Mouse (Mus musculus) heart, embryonic 10.5 days (tissue): ENCODE data around the gene Ston2. TPM values are rescaled to one million over a fixed set of nuclear protein-coding genes. Genes with fewer than 3 reads are reported as not detected.

Source experiments
- DNase-seq: peaks from one replicate; pipeline ENCODE4 v3.0.0-alpha.2; 2017; ENCODE audit warnings: low spot score
- H3K27ac ChIP-seq: fragments of 300-500 bp; sonication (generic); 2 replicates; pipeline ENCODE4 v1.5.1; 2016; ENCODE audit warnings: mild to moderate bottlenecking
- H3K27me3 ChIP-seq: fragments of 300-500 bp; sonication (generic); 2 replicates; pipeline ENCODE4 v1.6.1; 2016; ENCODE audit warnings: mild to moderate bottlenecking; ENCODE audit not compliant: poor library complexity, insufficient read depth, severe bottlenecking
- H3K36me3 ChIP-seq: fragments of 300-500 bp; sonication (generic); 2 replicates; pipeline ENCODE4 v1.6.1; 2016; ENCODE audit warnings: mild to moderate bottlenecking, moderate library complexity
- H3K4me1 ChIP-seq: fragments of 300-500 bp; sonication (generic); 2 replicates; pipeline ENCODE4 v1.6.1; 2016; ENCODE audit warnings: mild to moderate bottlenecking
- H3K4me3 ChIP-seq: fragments of 300-500 bp; sonication (generic); 2 replicates; pipeline ENCODE4 v1.5.1; 2016; ENCODE audit warnings: mild to moderate bottlenecking, moderate library complexity
- H3K9me3 ChIP-seq: fragments of 300-500 bp; sonication (generic); 2 replicates; pipeline ENCODE4 v1.6.1; 2016; ENCODE audit warnings: mild to moderate bottlenecking, moderate library complexity
- WGBS: fragments of 180-500 bp; shearing (Covaris S2); methylation state at CpG from one replicate; pipeline ENCODE4 v1.1.7; 2016; 5-methylcytosine and 5-hydroxymethylcytosine counted together
- polyA plus RNA-seq: library from polyadenylated mRNA; unstranded; fragments of >200 nt; fragmentation: Nextera tagmentation; extraction: Ambion mirVana; gene quantifications from 2 replicates; pipeline ENCODE4 v1.2.1, GENCODE M21; 2016

Gene Ston2
- polyA plus RNA-seq, 1 experiment from 2014 or later, result 8.6 TPM

- no peak overlapping the region for H3K4me3 ChIP-seq
- no peaks in the 10 kb centered on the region for H3K27me3 ChIP-seq
- H3K27ac ChIP-seq, result no peak overlapping the region
- H3K36me3 ChIP-seq, result no peaks in the 10 kb centered on the region
- no peaks in the 10 kb centered on the region for H3K9me3 ChIP-seq
- DNase-seq, result no peak
- H3K4me1 ChIP-seq, result no peaks in the 10 kb centered on the region
- WGBS, result 81% methylated on average over 5 of the region's 5 CpGs
These were observed 161.7 kb downstream of the Ston2 start for GRCm38 (mm10) chr12:91626482-91626881.

GRCm38 (mm10) chr12:91625013-91625412 lies 163.2 kb downstream of the Ston2 start:
- 69% methylated on average over 1 of the region's 1 CpGs for WGBS
- no peaks in the 10 kb centered on the region for H3K4me1 ChIP-seq
- no peak overlapping the region for H3K27ac ChIP-seq
- no peaks in the 10 kb centered on the region for H3K9me3 ChIP-seq
- H3K36me3 ChIP-seq, result no peaks in the 10 kb centered on the region
- no peaks in the 10 kb centered on the region for H3K27me3 ChIP-seq
- no peak overlapping the region for H3K4me3 ChIP-seq
- DNase-seq, result no peak

- no peaks in the 10 kb centered on the region for H3K27me3 ChIP-seq
- WGBS, result 91% methylated on average over 5 of the region's 5 CpGs
- no peak overlapping the region for H3K27ac ChIP-seq
- 0 out of 2 replicates have a peak, but pooled peaks cover 2% of the 10 kb centered on the region for H3K36me3 ChIP-seq
- H3K4me3 ChIP-seq, result no peak overlapping the region
- DNase-seq, result no peak
- no peaks in the 10 kb centered on the region for H3K9me3 ChIP-seq
- H3K4me1 ChIP-seq, result 0 out of 2 replicates have a peak, but pooled peaks cover 2% of the 10 kb centered on the region
These were observed 178.8 kb downstream of the Ston2 start for GRCm38 (mm10) chr12:91609425-91609824.

- no peak for DNase-seq
- H3K27ac ChIP-seq, result no peak overlapping the region
- H3K36me3 ChIP-seq, result 0 out of 2 replicates have a peak, but pooled peaks cover 2% of the 10 kb centered on the region
- no peak overlapping the region for H3K4me3 ChIP-seq
- H3K27me3 ChIP-seq, result no peaks in the 10 kb centered on the region
- 0 out of 2 replicates have a peak, but pooled peaks cover 2% of the 10 kb centered on the region for H3K4me1 ChIP-seq
- WGBS, result 68% methylated on average over 7 of the region's 7 CpGs
- no peaks in the 10 kb centered on the region for H3K9me3 ChIP-seq
These were observed 180.5 kb downstream of the Ston2 start for GRCm38 (mm10) chr12:91607678-91608077.

GRCm38 (mm10) chr12:91606651-91607050 lies 181.5 kb downstream of the Ston2 start:
- Histone ChIP-seq H3K4me1 (no peaks in the 10 kb centered on the region), H3K27me3 (no peaks in the 10 kb centered on the region), H3K4me3 (no peak overlapping the region), H3K9me3 (no peaks in the 10 kb centered on the region), H3K36me3 (0 out of 2 replicates have a peak, but pooled peaks cover 2% of the 10 kb centered on the region), H3K27ac (no peak overlapping the region)
- WGBS, result 88% methylated on average over 13 of the region's 13 CpGs
- DNase-seq, result peak; percentile 61

- no peak overlapping the region for H3K27ac ChIP-seq
- DNase-seq, result no peak
- no peaks in the 10 kb centered on the region for H3K4me1 ChIP-seq
- WGBS, result 48% methylated on average over 6 of the region's 6 CpGs
- H3K4me3 ChIP-seq, result no peak overlapping the region
- H3K36me3 ChIP-seq, result 0 out of 2 replicates have a peak, but pooled peaks cover 2% of the 10 kb centered on the region
- H3K27me3 ChIP-seq, result no peaks in the 10 kb centered on the region
- no peaks in the 10 kb centered on the region for H3K9me3 ChIP-seq
These were observed 183.6 kb downstream of the Ston2 start for GRCm38 (mm10) chr12:91604600-91604999.

GRCm38 (mm10) chr12:91592128-91592527 lies 196.1 kb downstream of the Ston2 start:
- 95% methylated on average over 3 of the region's 3 CpGs for WGBS
- no peaks in the 10 kb centered on the region for H3K36me3 ChIP-seq
- no peaks in the 10 kb centered on the region for H3K27me3 ChIP-seq
- H3K27ac ChIP-seq, result no peak overlapping the region
- peak; percentile 6 for DNase-seq
- H3K4me1 ChIP-seq, result peaks cover 12% of the 10 kb centered on the region; the same call in 1 of the 2 replicates
- H3K4me3 ChIP-seq, result no peak overlapping the region
- no peaks in the 10 kb centered on the region for H3K9me3 ChIP-seq

- peak; percentile 61 for DNase-seq
- Histone ChIP-seq H3K27ac (peak overlapping the region; percentile 100), H3K4me1 (peaks cover 12% of the 10 kb centered on the region; the same call in 1 of the 2 replicates), H3K27me3 (no peaks in the 10 kb centered on the region), H3K9me3 (no peaks in the 10 kb centered on the region), H3K4me3 (peak overlapping the region; percentile 91), H3K36me3 (peaks cover 2% of the 10 kb centered on the region; the same call in 1 of the 2 replicates)
- WGBS, result 88% methylated on average over 1 of the region's 1 CpGs
These were observed 197.0 kb downstream of the Ston2 start for GRCm38 (mm10) chr12:91591191-91591590.

GRCm38 (mm10) chr12:91590716-91591115 lies 197.5 kb downstream of the Ston2 start:
- no peaks in the 10 kb centered on the region for H3K9me3 ChIP-seq
- peaks cover 7% of the 10 kb centered on the region for H3K36me3 ChIP-seq
- 31% methylated on average over 6 of the region's 6 CpGs for WGBS
- no peaks in the 10 kb centered on the region for H3K27me3 ChIP-seq
- peak overlapping the region; percentile 91 for H3K4me3 ChIP-seq
- peaks cover 12% of the 10 kb centered on the region; the same call in 1 of the 2 replicates for H3K4me1 ChIP-seq
- peak; percentile 78 for DNase-seq
- H3K27ac ChIP-seq, result peak overlapping the region; percentile 100

- DNase-seq, result peak; percentile 97
- Histone ChIP-seq H3K27ac (peak within 1 kb of the TSS; percentile 100), H3K4me3 (peak within 1 kb of the TSS; percentile 91), H3K4me1 (peaks cover 12% of the 10 kb centered on the region; the same call in 1 of the 2 replicates), H3K36me3 (peaks cover 12% of the 10 kb centered on the region), H3K27me3 (no peaks in the 10 kb centered on the region), H3K9me3 (no peaks in the 10 kb centered on the region)
- under 1% methylated on average over 93 of the region's 99 CpGs for WGBS
These were observed 198.1 kb downstream of the Ston2 start, which contains the start of gene Gtf2a1 for GRCm38 (mm10) chr12:91589847-91590690. Gtf2a1 (minus strand) TSS chr12:91590487.

GRCm38 (mm10) chr12:91589542-91589846 lies 198.7 kb downstream of the Ston2 start:
- Histone ChIP-seq H3K4me3 (peak overlapping the region; percentile 91), H3K4me1 (peaks cover 12% of the 10 kb centered on the region; the same call in 1 of the 2 replicates), H3K27me3 (no peaks in the 10 kb centered on the region), H3K36me3 (peaks cover 18% of the 10 kb centered on the region), H3K27ac (peak overlapping the region; percentile 100), H3K9me3 (no peaks in the 10 kb centered on the region)
- DNase-seq, result no peak
- under 1% methylated on average over 11 of the region's 11 CpGs for WGBS

GRCm38 (mm10) chr12:91588670-91589541 lies 199.3 kb downstream of the Ston2 start:
- H3K36me3 ChIP-seq, result peaks cover 22% of the 10 kb centered on the region
- H3K4me3 ChIP-seq, result peak overlapping the region; percentile 91
- 1% methylated on average over 82 of the region's 83 CpGs for WGBS
- peak; percentile 74 for DNase-seq
- peak overlapping the region; percentile 100 for H3K27ac ChIP-seq
- no peaks in the 10 kb centered on the region for H3K9me3 ChIP-seq
- no peaks in the 10 kb centered on the region for H3K27me3 ChIP-seq
- peaks cover 16% of the 10 kb centered on the region; the same call in 1 of the 2 replicates for H3K4me1 ChIP-seq
